Comparison of ENCODE assay signal across 9 mouse cellular contexts in the genomic region with DNA sequence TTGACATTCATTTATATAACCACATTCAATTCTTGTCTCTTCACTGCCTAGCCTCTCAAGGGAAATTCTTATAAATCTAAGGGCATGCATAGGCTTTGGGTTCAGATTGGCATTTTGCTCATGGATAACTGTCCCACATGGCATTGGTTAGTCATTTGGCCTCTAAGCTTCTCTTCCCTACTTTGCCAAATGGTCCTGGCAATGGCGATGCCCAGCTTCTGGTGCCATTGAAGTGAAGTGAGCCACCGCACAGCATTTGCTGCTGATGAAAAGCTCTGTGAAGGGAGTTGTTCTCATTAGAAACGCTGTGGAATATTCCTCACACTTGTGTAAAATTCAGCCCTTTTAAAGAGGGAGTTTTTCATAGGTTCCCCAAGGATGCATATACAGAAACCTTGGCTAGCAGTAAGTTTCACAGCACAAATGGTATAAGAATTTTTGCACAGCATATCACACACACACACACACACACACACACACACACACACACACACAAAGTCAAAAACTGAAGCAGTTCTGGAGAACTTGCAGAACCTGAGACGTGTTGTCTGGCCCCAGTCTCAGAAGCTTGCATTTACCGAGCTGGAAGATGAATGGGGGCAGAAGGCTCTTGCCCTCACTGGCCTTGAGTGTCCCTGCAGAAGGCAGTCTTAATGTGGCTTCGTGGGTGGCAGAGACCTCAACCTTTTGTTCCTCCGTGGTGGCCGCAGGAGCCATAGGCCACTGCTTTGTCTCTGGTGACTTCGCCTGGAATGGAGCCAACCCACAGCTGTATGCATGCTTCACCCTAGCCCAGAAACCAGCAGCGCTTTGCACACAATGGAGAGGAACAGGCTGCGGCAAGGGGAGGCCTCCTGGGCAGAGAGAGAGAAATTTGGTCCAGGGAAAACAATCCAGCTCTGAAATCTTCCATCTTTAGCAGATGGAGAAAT. TPM values are rescaled to one million over a fixed set of nuclear protein-coding genes. Genes with fewer than 3 reads are reported as not detected.
DNase-seq lines count a peak whose midpoint lies in the region; ATAC-seq and TF ChIP-seq lines count a peak whose summit lies in the region.
"Had no signal": no experiment of that assay in that cellular context is flagged by ENCODE, and none has a peak within 500 bp of the region (broad histone marks: within the 10 kb centered on the region; RNA-seq: fewer than 3 reads in every experiment).

No protein-coding gene starts in this region.

- peak; percentile 44 for DNase-seq in gastrocnemius, adult 2 months
- no peak for DNase-seq in gastrocnemius, adult 18-20 months (ENCODE audit: low spot score)
- DNase-seq in 416B (ENCODE audit: low read depth) = peak; percentile 61
- DNase-seq in kidney, adult 9 months = peak; percentile 35
- DNase-seq in c-Kit-positive CD71-positive TER-119-positive erythroid progenitor cells, embryonic 14.5 days (ENCODE audit: low spot score) = no peak
- DNase-seq in left cerebral cortex, adult 9 months (ENCODE audit: low spot score in 2 of 2) = no peak

- H3K27ac ChIP-seq in gastrocnemius, adult 2 months = peak overlapping the region; percentile 48; the same call in 1 of the 2 replicates
- H3K27ac ChIP-seq in embryonic facial prominence, embryonic 15.5 days (replicated peaks) = peak overlapping the region; percentile 78
- H3K27ac ChIP-seq in midbrain, embryonic 13.5 days = no peak overlapping the region

- TF ChIP-seq CTCF in gastrocnemius, adult 2 months (IDR thresholded peaks at IDR 0.05) = no peak

- H3K9me3 ChIP-seq in embryonic facial prominence, embryonic 15.5 days (replicated peaks) = no peaks in the 10 kb centered on the region
- H3K9me3 ChIP-seq in midbrain, embryonic 13.5 days = no peaks in the 10 kb centered on the region

- no peak overlapping the region for H3K4me3 ChIP-seq in gastrocnemius, adult 2 months
- H3K4me3 ChIP-seq in embryonic facial prominence, embryonic 15.5 days (replicated peaks) = no peak overlapping the region
- H3K4me3 ChIP-seq in midbrain, embryonic 13.5 days (replicated peaks) = no peak overlapping the region

- H3K4me1 ChIP-seq in embryonic facial prominence, embryonic 15.5 days = peaks cover 31% of the 10 kb centered on the region
- peaks cover 24% of the 10 kb centered on the region for H3K4me1 ChIP-seq in midbrain, embryonic 13.5 days (replicated peaks)

- H3K4me2 ChIP-seq in embryonic facial prominence, embryonic 15.5 days (replicated peaks) = no peak overlapping the region
- no peak overlapping the region for H3K4me2 ChIP-seq in midbrain, embryonic 13.5 days (replicated peaks)

- H3K36me3 ChIP-seq in embryonic facial prominence, embryonic 15.5 days = no peaks in the 10 kb centered on the region
- H3K36me3 ChIP-seq in midbrain, embryonic 13.5 days = no peaks in the 10 kb centered on the region

- H3K27me3 ChIP-seq in embryonic facial prominence, embryonic 15.5 days = no peaks in the 10 kb centered on the region
- H3K27me3 ChIP-seq in midbrain, embryonic 13.5 days = peaks cover 6% of the 10 kb centered on the region

- WGBS in embryonic facial prominence, embryonic 15.5 days = 31% methylated on average over 11 of the region's 11 CpGs
- WGBS in midbrain, embryonic 13.5 days = 27% methylated on average over 11 of the region's 11 CpGs

- peak; percentile 58 for ATAC-seq in embryonic facial prominence, embryonic 15.5 days (ENCODE audit: insufficient number of reproducible peaks, low FRiP score, low TSS enrichment, low read depth)
- ATAC-seq in midbrain, embryonic 13.5 days = peak; percentile 78

- intact Hi-C loops in gastrocnemius, adult 2 months (cut with DNase I) = no loop called here

- no peak overlapping the region for H3K9ac ChIP-seq in embryonic facial prominence, embryonic 15.5 days
- H3K9ac ChIP-seq in midbrain, embryonic 13.5 days (replicated peaks) = no peak overlapping the region

RNA-seq across cellular contexts. Expression of a gene that starts 21.8 kb away (rescaled TPM):
- 1 to 10 TPM; 2.6 to 8.3 TPM for total RNA-seq in gastrocnemius, adult 2 months (2021)
- total RNA-seq in gastrocnemius, adult 18-20 months (2021) = 1 to 10 TPM; 3.2 to 3.7 TPM
- polyA plus RNA-seq in embryonic facial prominence, embryonic 15.5 days (2015; fragmentation: Nextera tagmentation; extraction: Ambion mirVana) = 70.8 and 79.0 TPM in 2 replicates
- 3.3 TPM in 2 replicates for polyA plus RNA-seq in midbrain, embryonic 13.5 days (2015; fragmentation: Nextera tagmentation; extraction: Ambion mirVana)

RNA-seq across cellular contexts. Expression of a gene that starts 23.1 kb away (rescaled TPM):
- total RNA-seq in gastrocnemius, adult 2 months (2021) = not detected
- total RNA-seq in gastrocnemius, adult 18-20 months (2021) = not detected
- polyA plus RNA-seq in embryonic facial prominence, embryonic 15.5 days (2015; fragmentation: Nextera tagmentation; extraction: Ambion mirVana) = not detected in 2 replicates
- polyA plus RNA-seq in midbrain, embryonic 13.5 days (2015; fragmentation: Nextera tagmentation; extraction: Ambion mirVana) = not detected in 2 replicates
- polyA plus RNA-seq: cortical plate, adult 2 months had no signal

Comparison
In these comparisons a context has a peak if more than half of its experiments do, and no peak if none do; other contexts are left out.
1. DNase-seq: peak in gastrocnemius, adult 2 months (single experiment), 416B (single experiment) and kidney, adult 9 months (single experiment); none in gastrocnemius, adult 18-20 months (single experiment), c-Kit-positive CD71-positive TER-119-positive erythroid progenitor cells, embryonic 14.5 days (single experiment) and left cerebral cortex, adult 9 months (0 of 2).